Mouse (Mus musculus): ENCODE data around the gene Sh2d2a. TPM values are rescaled to one million over a fixed set of nuclear protein-coding genes. Genes with fewer than 3 reads are reported as not detected.
"Not testable (repeated sequence)": the region's sequence is repeated elsewhere in the genome, so short reads cannot be mapped to it uniquely, and the experiment has no call there.

Sh2d2a gene
- polyA plus RNA-seq, 1 experiment from 2014 or later = not detected

- Histone ChIP-seq H3K9me3 (ENCODE audit: control insufficient read depth, low read length) (no peaks in the 10 kb centered on the region), H3K9ac (ENCODE audit: low read length) (no peak overlapping the region), H3K36me3 (ENCODE audit: control insufficient read depth, insufficient read depth, low read length) (no peaks in the 10 kb centered on the region), H3K4me3 (ENCODE audit: low read depth, low read length) (no peak overlapping the region), H3K27ac (replicated peaks; ENCODE audit: low read depth, low read length) (no peak overlapping the region), H3K4me2 (ENCODE audit: low read depth, severe bottlenecking) (no peak overlapping the region), H3K4me1 (ENCODE audit: control insufficient read depth, insufficient read depth, low read length) (no peaks in the 10 kb centered on the region), H3K27me3 (ENCODE audit: control insufficient read depth, insufficient read depth, low read length) (no peaks in the 10 kb centered on the region)
- WGBS = 82% methylated on average over 4 of the region's 4 CpGs
- no peak for ATAC-seq (ENCODE audit: insufficient number of reproducible peaks, low FRiP score, low TSS enrichment, low read depth)
- no peak for DNase-seq (ENCODE audit: low spot score)
These were observed 1.6 kb upstream of the Sh2d2a start for GRCm38 (mm10) chr3:87844981-87845380.

GRCm38 (mm10) chr3:87846186-87846585 lies 369 bp upstream of the Sh2d2a start:
- Histone ChIP-seq H3K4me2 (ENCODE audit: low read depth, severe bottlenecking) (no peak overlapping the region), H3K4me3 (ENCODE audit: low read depth, low read length) (no peak overlapping the region), H3K9ac (ENCODE audit: low read length) (no peak overlapping the region), H3K27ac (replicated peaks; ENCODE audit: low read depth, low read length) (no peak overlapping the region), H3K27me3 (ENCODE audit: control insufficient read depth, insufficient read depth, low read length) (no peaks in the 10 kb centered on the region), H3K4me1 (ENCODE audit: control insufficient read depth, insufficient read depth, low read length) (no peaks in the 10 kb centered on the region), H3K9me3 (ENCODE audit: control insufficient read depth, low read length) (no peaks in the 10 kb centered on the region), H3K36me3 (ENCODE audit: control insufficient read depth, insufficient read depth, low read length) (no peaks in the 10 kb centered on the region)
- ATAC-seq (ENCODE audit: insufficient number of reproducible peaks, low FRiP score, low TSS enrichment, low read depth) = no peak
- no peak for DNase-seq (ENCODE audit: low spot score)
- 76% methylated on average over 4 of the region's 4 CpGs for WGBS

GRCm38 (mm10) chr3:87847680-87848079 lies 1.1 kb downstream of the Sh2d2a start:
- Histone ChIP-seq H3K9me3 (ENCODE audit: control insufficient read depth, low read length) (no peaks in the 10 kb centered on the region), H3K36me3 (ENCODE audit: control insufficient read depth, insufficient read depth, low read length) (no peaks in the 10 kb centered on the region), H3K4me1 (ENCODE audit: control insufficient read depth, insufficient read depth, low read length) (no peaks in the 10 kb centered on the region), H3K4me2 (ENCODE audit: low read depth, severe bottlenecking) (no peak overlapping the region), H3K27me3 (ENCODE audit: control insufficient read depth, insufficient read depth, low read length) (no peaks in the 10 kb centered on the region), H3K27ac (replicated peaks; ENCODE audit: low read depth, low read length) (no peak overlapping the region), H3K4me3 (ENCODE audit: low read depth, low read length) (no peak overlapping the region), H3K9ac (ENCODE audit: low read length) (no peak overlapping the region)
- DNase-seq (ENCODE audit: low spot score) (no peak), ATAC-seq (ENCODE audit: insufficient number of reproducible peaks, low FRiP score, low TSS enrichment, low read depth) (no peak)
- 75% methylated on average over 5 of the region's 5 CpGs for WGBS

GRCm38 (mm10) chr3:87849117-87849516 lies 2.6 kb downstream of the Sh2d2a start:
- no peaks in the 10 kb centered on the region for H3K9me3 ChIP-seq (ENCODE audit: control insufficient read depth, low read length)
- 80% methylated on average over 14 of the region's 14 CpGs for WGBS
- ATAC-seq (ENCODE audit: insufficient number of reproducible peaks, low FRiP score, low TSS enrichment, low read depth) (no peak), DNase-seq (ENCODE audit: low spot score) (no peak)
- H3K27ac ChIP-seq (replicated peaks; ENCODE audit: low read depth, low read length) = no peak overlapping the region
- no peaks in the 10 kb centered on the region for H3K27me3 ChIP-seq (ENCODE audit: control insufficient read depth, insufficient read depth, low read length)
- H3K4me1 ChIP-seq (ENCODE audit: control insufficient read depth, insufficient read depth, low read length) = no peaks in the 10 kb centered on the region
- no peaks in the 10 kb centered on the region for H3K36me3 ChIP-seq (ENCODE audit: control insufficient read depth, insufficient read depth, low read length)
- H3K9ac ChIP-seq (ENCODE audit: low read length) = no peak overlapping the region
- H3K4me3 ChIP-seq (ENCODE audit: low read depth, low read length) = no peak overlapping the region
- H3K4me2 ChIP-seq (ENCODE audit: low read depth, severe bottlenecking) = no peak overlapping the region

GRCm38 (mm10) chr3:87854795-87855568 lies 8.4 kb downstream of the Sh2d2a start:
- H3K4me1 ChIP-seq (ENCODE audit: control insufficient read depth, insufficient read depth, low read length) = no peaks in the 10 kb centered on the region
- H3K36me3 ChIP-seq (ENCODE audit: control insufficient read depth, insufficient read depth, low read length) = peaks cover 15% of the 10 kb centered on the region
- no peak overlapping the region for H3K4me3 ChIP-seq (ENCODE audit: low read depth, low read length)
- no peak overlapping the region for H3K27ac ChIP-seq (replicated peaks; ENCODE audit: low read depth, low read length)
- no peaks in the 10 kb centered on the region for H3K27me3 ChIP-seq (ENCODE audit: control insufficient read depth, insufficient read depth, low read length)
- H3K9ac ChIP-seq (ENCODE audit: low read length) = no peak overlapping the region
- WGBS = 45% methylated on average over 7 of the region's 7 CpGs
- no peak for DNase-seq (ENCODE audit: low spot score)
- H3K9me3 ChIP-seq (ENCODE audit: control insufficient read depth, low read length) = no peaks in the 10 kb centered on the region
- no peak overlapping the region for H3K4me2 ChIP-seq (ENCODE audit: low read depth, severe bottlenecking)
- no peak for ATAC-seq (ENCODE audit: insufficient number of reproducible peaks, low FRiP score, low TSS enrichment, low read depth)

- no peak for DNase-seq (ENCODE audit: low spot score)
These were observed 9.4 kb downstream of the Sh2d2a start for GRCm38 (mm10) chr3:87855936-87856335.

GRCm38 (mm10) chr3:87857666-87858065 lies 11.1 kb downstream of the Sh2d2a start:
- no peak overlapping the region for H3K9ac ChIP-seq (ENCODE audit: low read length)
- H3K4me1 ChIP-seq (ENCODE audit: control insufficient read depth, insufficient read depth, low read length) = no peaks in the 10 kb centered on the region
- H3K36me3 ChIP-seq (ENCODE audit: control insufficient read depth, insufficient read depth, low read length) = peaks cover 17% of the 10 kb centered on the region
- 73% methylated on average over 8 of the region's 8 CpGs for WGBS
- H3K9me3 ChIP-seq (ENCODE audit: control insufficient read depth, low read length) = no peaks in the 10 kb centered on the region
- H3K4me2 ChIP-seq (ENCODE audit: low read depth, severe bottlenecking) = no peak overlapping the region
- no peak overlapping the region for H3K4me3 ChIP-seq (ENCODE audit: low read depth, low read length)
- no peak overlapping the region for H3K27ac ChIP-seq (replicated peaks; ENCODE audit: low read depth, low read length)
- H3K27me3 ChIP-seq (ENCODE audit: control insufficient read depth, insufficient read depth, low read length) = no peaks in the 10 kb centered on the region
- ATAC-seq (ENCODE audit: insufficient number of reproducible peaks, low FRiP score, low TSS enrichment, low read depth) (no peak), DNase-seq (ENCODE audit: low spot score) (no peak)

More at GRCm38 (mm10) chr3:87855936-87856335, 9.4 kb downstream of the Sh2d2a start:
- Histone ChIP-seq H3K27me3 (ENCODE audit: control insufficient read depth, insufficient read depth, low read length) (no peaks in the 10 kb centered on the region), H3K27ac (replicated peaks; ENCODE audit: low read depth, low read length) (no peak overlapping the region), H3K4me2 (ENCODE audit: low read depth, severe bottlenecking) (no peak overlapping the region), H3K4me3 (ENCODE audit: low read depth, low read length) (no peak overlapping the region), H3K9me3 (ENCODE audit: control insufficient read depth, low read length) (no peaks in the 10 kb centered on the region), H3K36me3 (ENCODE audit: control insufficient read depth, insufficient read depth, low read length) (peaks cover 15% of the 10 kb centered on the region), H3K9ac (ENCODE audit: low read length) (no peak overlapping the region), H3K4me1 (ENCODE audit: control insufficient read depth, insufficient read depth, low read length) (no peaks in the 10 kb centered on the region)
- 93% methylated on average over 8 of the region's 8 CpGs for WGBS
- ATAC-seq (ENCODE audit: insufficient number of reproducible peaks, low FRiP score, low TSS enrichment, low read depth) = no peak

GRCm38 (mm10) chr3:87859813-87860212 lies 13.3 kb downstream of the Sh2d2a start:
- Histone ChIP-seq H3K4me2 (ENCODE audit: low read depth, severe bottlenecking) (no peak overlapping the region), H3K4me3 (ENCODE audit: low read depth, low read length) (no peak overlapping the region), H3K4me1 (ENCODE audit: control insufficient read depth, insufficient read depth, low read length) (no peaks in the 10 kb centered on the region), H3K9ac (ENCODE audit: low read length) (no peak overlapping the region), H3K27ac (replicated peaks; ENCODE audit: low read depth, low read length) (no peak overlapping the region), H3K27me3 (ENCODE audit: control insufficient read depth, insufficient read depth, low read length) (no peaks in the 10 kb centered on the region), H3K9me3 (ENCODE audit: control insufficient read depth, low read length) (no peaks in the 10 kb centered on the region), H3K36me3 (ENCODE audit: control insufficient read depth, insufficient read depth, low read length) (peaks cover 24% of the 10 kb centered on the region)
- DNase-seq (ENCODE audit: low spot score) (peak; percentile 66), ATAC-seq (ENCODE audit: insufficient number of reproducible peaks, low FRiP score, low TSS enrichment, low read depth) (no peak)
- 41% methylated on average over 3 of the region's 3 CpGs for WGBS

GRCm38 (mm10) chr3:87864111-87864510 lies 17.6 kb downstream of the Sh2d2a start:
- H3K4me3 ChIP-seq (ENCODE audit: low read depth, low read length); H3K9ac ChIP-seq (ENCODE audit: low read length); DNase-seq (ENCODE audit: low spot score); H3K9me3 ChIP-seq (ENCODE audit: control insufficient read depth, low read length); H3K27me3 ChIP-seq (ENCODE audit: control insufficient read depth, insufficient read depth, low read length); H3K4me2 ChIP-seq (ENCODE audit: low read depth, severe bottlenecking); ATAC-seq (ENCODE audit: insufficient number of reproducible peaks, low FRiP score, low TSS enrichment, low read depth); H3K4me1 ChIP-seq (ENCODE audit: control insufficient read depth, insufficient read depth, low read length); H3K27ac ChIP-seq (replicated peaks; ENCODE audit: low read depth, low read length): not testable (repeated sequence)
- WGBS = 92% methylated on average over 4 of the region's 4 CpGs
- peaks cover 24% of the 10 kb centered on the region for H3K36me3 ChIP-seq (ENCODE audit: control insufficient read depth, insufficient read depth, low read length)
